Mouse (Mus musculus): ENCODE results near the gene Ercc6.

- no peak for TF ChIP-seq CTCF (IDR thresholded peaks at IDR 0.05; ENCODE audit: low read depth, low read length)
- no peak for TF ChIP-seq GATA1 (IDR thresholded peaks at IDR 0.05; ENCODE audit: borderline replicate concordance, low read length)
Observed at GRCm38 (mm10) chr14:32563661-32564060, 50.3 kb downstream of the Ercc6 start.

Data from G1E (cell line).